Mouse (Mus musculus) heart, adult 2 months (tissue): ENCODE results near the gene Iyd.

Experiments
- CTCF ChIP-seq: fragments of 200-600 bp; IDR thresholded peaks from 2 replicates; pipeline ENCODE4 v1.8.1; 2022; ENCODE audit warnings: antibody characterized with exemption, mild to moderate bottlenecking, moderate library complexity
- EP300 ChIP-seq: fragments of 200-500 bp; IDR thresholded peaks from 2 replicates; pipeline ENCODE4 v1.6.1; 2011; ENCODE audit warnings: low read depth, low read length, control low read depth; ENCODE audit not compliant: insufficient read depth
- POLR2A ChIP-seq: fragments of 200-500 bp; IDR thresholded peaks from 2 replicates; pipeline ENCODE4 v1.6.1; 2011; ENCODE audit warnings: mild to moderate bottlenecking, low read depth, low read length, control low read depth; ENCODE audit not compliant: insufficient read depth

GRCm38 (mm10) chr10:3596697-3597096 is 56.7 kb downstream of the Iyd start:
- TF ChIP-seq EP300 (0 out of 2 replicates have a peak, but pooled peaks have one; percentile 41), CTCF (no peak), POLR2A (no peak)
